Mouse (Mus musculus): ENCODE results near the gene Fto. TPM values are rescaled to one million over a fixed set of nuclear protein-coding genes. Genes with fewer than 3 reads are reported as not detected.

Gene Fto
- total and polyA plus RNA-seq, 3 experiments, result 8.4 to 43.2 (median 15.7) TPM

DNA sequence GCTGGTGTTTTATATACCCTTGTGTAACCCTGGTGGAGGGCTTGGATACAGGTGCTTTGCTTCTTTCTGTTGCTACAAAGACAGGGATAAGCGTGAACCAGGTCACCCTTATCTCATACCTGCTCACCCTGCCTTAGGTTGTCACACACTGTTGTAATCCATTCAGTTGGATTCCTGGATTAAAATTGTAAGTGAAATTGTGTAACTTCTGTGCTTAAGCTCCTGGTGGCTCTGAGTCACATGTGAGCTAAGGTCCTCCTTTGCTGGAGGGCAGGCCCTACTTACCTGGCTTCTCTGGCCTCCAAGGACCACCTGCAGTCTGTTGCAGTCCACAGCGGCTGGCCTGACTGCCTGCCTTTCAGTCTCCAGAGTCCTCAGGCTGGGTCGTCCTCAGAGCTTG, 71.1 kb downstream of the Fto start:
- Histone ChIP-seq H3K36me3 (replicated peaks in 1 of 2; ENCODE audit: control insufficient read depth in 1 of 2, insufficient read depth in 1 of 2, low read length in 1 of 2) (peaks cover 0 to 15% of the 10 kb centered on the region in 2 experiments), H3K4me2 (ENCODE audit: insufficient read depth, low read depth, poor library complexity, severe bottlenecking) (no peak overlapping the region), H3K27me3 (replicated peaks) (no peaks in the 10 kb centered on the region), H3K4me3 (replicated peaks in 1 of 3; ENCODE audit: low read depth in 2 of 3, low read length in 2 of 3, poor library complexity in 1 of 3) (no peak overlapping the region), H3K79me2 (replicated peaks; ENCODE audit: control insufficient read depth, extremely low read depth, insufficient read depth, poor library complexity, severe bottlenecking) (peaks cover 6% of the 10 kb centered on the region; the same call in 1 of the 2 replicates), H3K4me1 (ENCODE audit: control insufficient read depth in 1 of 2, insufficient read depth in 2 of 2) (peaks cover 5 to 47% of the 10 kb centered on the region in 2 experiments; a peak in 3 of 4 replicates), H3K27ac (ENCODE audit: insufficient read depth, low read depth) (no peak overlapping the region), H3K9ac (ENCODE audit: insufficient read depth, low read depth) (no peak overlapping the region), H3K9me3 (replicated peaks; ENCODE audit: low read length) (no peaks in the 10 kb centered on the region)
- DNase-seq (ENCODE audit: extremely low read depth), result no peak
- dilution Hi-C loops (cut with MboI; ENCODE audit: extremely low pct_ligation_motif_present, extremely low pct_unique_long_range_greater_than_20kb, low sequenced_read_pairs), result no loop called here
- in situ Hi-C loops (cut with MboI; ENCODE audit: low pct_ligation_motif_present, low pct_unique_long_range_greater_than_20kb, low sequenced_read_pairs), result no loop called here
- TF ChIP-seq PAX5 (IDR thresholded peaks at IDR 0.05; ENCODE audit: low read length) (no peak), ETS1 (conservative IDR thresholded peaks at IDR 0.05; ENCODE audit: low read depth, low read length) (no peak), EP300 (IDR thresholded peaks at IDR 0.05; ENCODE audit: low read length) (no peak), JUND (conservative IDR thresholded peaks at IDR 0.05; ENCODE audit: low read depth, low read length) (no peak)

- H3K27me3 ChIP-seq (replicated peaks), result no peaks in the 10 kb centered on the region
- no peak for TF ChIP-seq USF1 (IDR thresholded peaks at IDR 0.05; ENCODE audit: low read depth, low read length)
- no peak for TF ChIP-seq POLR2A (IDR thresholded peaks at IDR 0.05; ENCODE audit: low read depth, low read length)
- no peak for TF ChIP-seq USF2 (conservative IDR thresholded peaks at IDR 0.05; ENCODE audit: low read depth, low read length)
- no peak for TF ChIP-seq KAT2A (IDR thresholded peaks at IDR 0.05; ENCODE audit: insufficient replicate concordance, low read length)
- no peak for TF ChIP-seq MYC (IDR thresholded peaks at IDR 0.05; ENCODE audit: low read depth, low read length)
- TF ChIP-seq RAD21 (IDR thresholded peaks at IDR 0.05; ENCODE audit: low read depth, low read length), result no peak
- no peak for TF ChIP-seq NRF1 (IDR thresholded peaks at IDR 0.05; ENCODE audit: low read depth, low read length)
- TF ChIP-seq ELF1 (IDR thresholded peaks at IDR 0.05; ENCODE audit: low read depth, low read length), result no peak
- no peak for TF ChIP-seq MEF2A (IDR thresholded peaks at IDR 0.05; ENCODE audit: borderline replicate concordance, low read depth, low read length)
- TF ChIP-seq CHD2 (IDR thresholded peaks at IDR 0.05; ENCODE audit: low read length), result no peak
- no peak for TF ChIP-seq E2F4 (IDR thresholded peaks at IDR 0.05; ENCODE audit: insufficient replicate concordance, low read depth, low read length)
- no peak for TF ChIP-seq TBP (conservative IDR thresholded peaks at IDR 0.05; ENCODE audit: low read depth, low read length)
- TF ChIP-seq MAZ (IDR thresholded peaks at IDR 0.05; ENCODE audit: low read depth, low read length), result no peak
- H3K36me3 ChIP-seq (replicated peaks in 1 of 2; ENCODE audit: control insufficient read depth in 1 of 2, insufficient read depth in 1 of 2, low read length in 1 of 2), result peaks cover 0 to 15% of the 10 kb centered on the region in 2 experiments
- no peak overlapping the region for H3K4me2 ChIP-seq (ENCODE audit: insufficient read depth, low read depth, poor library complexity, severe bottlenecking)
- peaks cover 5 to 53% of the 10 kb centered on the region in 2 experiments; a peak in 3 of 4 replicates for H3K4me1 ChIP-seq (ENCODE audit: control insufficient read depth in 1 of 2, insufficient read depth in 2 of 2)
- peaks cover 6% of the 10 kb centered on the region; the same call in 1 of the 2 replicates for H3K79me2 ChIP-seq (replicated peaks; ENCODE audit: control insufficient read depth, extremely low read depth, insufficient read depth, poor library complexity, severe bottlenecking)
- no peak for DNase-seq (ENCODE audit: extremely low read depth)
- in situ Hi-C loops (cut with MboI; ENCODE audit: low pct_ligation_motif_present, low pct_unique_long_range_greater_than_20kb, low sequenced_read_pairs), result no loop called here
- no peak overlapping the region for H3K4me3 ChIP-seq (replicated peaks in 1 of 3; ENCODE audit: low read depth in 2 of 3, low read length in 2 of 3, poor library complexity in 1 of 3)
- no peak overlapping the region for H3K9ac ChIP-seq (ENCODE audit: insufficient read depth, low read depth)
- dilution Hi-C loops (cut with MboI; ENCODE audit: extremely low pct_ligation_motif_present, extremely low pct_unique_long_range_greater_than_20kb, low sequenced_read_pairs), result no loop called here
- H3K9me3 ChIP-seq (replicated peaks; ENCODE audit: low read length), result no peaks in the 10 kb centered on the region
- no peak overlapping the region for H3K27ac ChIP-seq (ENCODE audit: insufficient read depth, low read depth)
Observed at GRCm38 (mm10) chr8:91385808-91386207, 72.5 kb downstream of the Fto start.

Measured in CH12.LX (cell line).